Mouse (Mus musculus) fat pad, adult 2 months (tissue): ENCODE data around the gene Cactin.

Experiments
- DNase-seq: peaks from one replicate; pipeline ENCODE4 v3.0.0-alpha.2; 2011; ENCODE audit warnings: low read depth, low spot score; ENCODE audit errors: extremely low read depth

Gene Cactin

DNA sequence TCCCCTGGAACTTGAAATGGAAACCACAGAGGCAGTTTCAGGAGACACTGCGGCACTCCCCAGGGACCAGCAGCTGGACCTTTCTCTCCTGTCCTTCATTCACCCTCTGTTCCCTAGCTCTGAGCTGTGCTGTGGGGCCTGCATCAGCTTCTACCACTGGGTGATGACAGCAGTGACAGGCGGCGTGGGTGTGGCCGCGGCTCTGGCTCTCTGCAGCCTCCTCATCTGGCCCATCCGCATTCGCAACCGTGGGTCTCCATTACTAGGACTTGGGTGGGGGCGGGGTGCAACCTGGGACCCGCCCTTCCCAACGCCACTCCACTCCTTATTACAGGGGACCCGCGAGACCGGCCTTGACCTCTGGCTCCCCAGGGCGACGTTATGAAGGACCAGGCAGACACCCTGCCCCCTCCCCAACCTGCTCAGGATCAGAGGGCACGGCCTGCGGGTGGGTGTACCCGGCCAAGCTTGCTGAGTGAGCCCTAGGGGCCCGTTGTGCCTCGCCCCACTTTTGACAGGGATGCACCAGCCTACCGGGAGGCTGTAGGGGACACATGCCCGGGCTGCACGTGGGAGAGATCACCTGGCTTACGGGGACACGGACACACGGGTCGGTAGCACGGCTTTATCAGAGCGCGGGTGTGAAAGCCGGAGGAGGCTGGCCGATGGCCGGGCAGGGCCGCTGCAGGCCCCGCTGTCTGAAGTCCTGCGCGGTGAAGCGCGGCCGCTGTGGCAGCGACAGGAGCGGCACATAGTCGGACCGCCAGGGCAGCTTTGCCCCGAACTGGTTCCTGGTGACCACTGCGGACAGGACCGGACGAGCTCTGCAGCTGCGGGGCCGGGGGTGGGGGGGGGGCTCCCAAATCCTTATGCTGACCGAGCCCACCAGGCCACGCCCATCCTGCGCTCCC lies 42.8 kb downstream of the Cactin start:
- DNase-seq: no peak

DNA sequence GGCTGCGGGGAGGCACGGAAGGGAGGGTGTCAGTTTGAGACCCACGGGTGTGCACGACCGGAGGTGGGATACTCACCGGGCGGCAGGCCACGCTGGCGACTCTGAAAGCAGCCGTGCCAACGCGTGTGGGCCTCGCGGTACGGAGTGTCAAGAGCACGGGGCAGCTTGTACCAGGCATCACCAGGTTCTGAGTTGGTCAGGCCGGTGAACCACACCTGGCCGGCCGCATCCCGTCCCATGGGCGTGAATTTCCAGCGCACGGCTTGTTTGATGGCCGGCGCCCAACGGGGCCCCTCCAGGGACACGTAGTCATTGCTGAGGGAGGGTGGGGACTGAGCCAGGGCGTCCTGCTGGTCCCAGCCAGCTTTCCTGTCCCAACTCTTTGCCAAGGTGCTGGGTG lies 43.8 kb downstream of the Cactin start:
- DNase-seq: no peak

DNA sequence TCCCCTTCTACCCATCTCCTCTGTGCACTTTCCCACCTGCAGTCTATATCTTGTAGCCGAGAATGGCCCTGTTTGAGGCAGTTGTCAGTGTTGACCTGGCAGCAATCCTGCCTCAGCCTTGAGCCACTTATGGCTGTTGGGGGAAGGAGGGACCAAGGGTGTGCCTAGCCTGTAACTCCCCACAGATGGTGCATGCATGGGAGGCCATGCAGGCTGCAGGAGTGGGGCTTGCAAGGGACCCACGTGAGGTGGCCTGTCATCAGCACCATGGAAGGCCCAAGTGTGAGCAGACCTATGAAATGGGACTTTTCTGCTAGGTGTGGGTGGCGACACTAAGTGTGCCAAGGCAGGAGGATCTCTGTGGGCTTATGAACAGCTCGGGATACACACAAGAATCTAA lies 44.2 kb downstream of the Cactin start:
- no peak for DNase-seq

DNA sequence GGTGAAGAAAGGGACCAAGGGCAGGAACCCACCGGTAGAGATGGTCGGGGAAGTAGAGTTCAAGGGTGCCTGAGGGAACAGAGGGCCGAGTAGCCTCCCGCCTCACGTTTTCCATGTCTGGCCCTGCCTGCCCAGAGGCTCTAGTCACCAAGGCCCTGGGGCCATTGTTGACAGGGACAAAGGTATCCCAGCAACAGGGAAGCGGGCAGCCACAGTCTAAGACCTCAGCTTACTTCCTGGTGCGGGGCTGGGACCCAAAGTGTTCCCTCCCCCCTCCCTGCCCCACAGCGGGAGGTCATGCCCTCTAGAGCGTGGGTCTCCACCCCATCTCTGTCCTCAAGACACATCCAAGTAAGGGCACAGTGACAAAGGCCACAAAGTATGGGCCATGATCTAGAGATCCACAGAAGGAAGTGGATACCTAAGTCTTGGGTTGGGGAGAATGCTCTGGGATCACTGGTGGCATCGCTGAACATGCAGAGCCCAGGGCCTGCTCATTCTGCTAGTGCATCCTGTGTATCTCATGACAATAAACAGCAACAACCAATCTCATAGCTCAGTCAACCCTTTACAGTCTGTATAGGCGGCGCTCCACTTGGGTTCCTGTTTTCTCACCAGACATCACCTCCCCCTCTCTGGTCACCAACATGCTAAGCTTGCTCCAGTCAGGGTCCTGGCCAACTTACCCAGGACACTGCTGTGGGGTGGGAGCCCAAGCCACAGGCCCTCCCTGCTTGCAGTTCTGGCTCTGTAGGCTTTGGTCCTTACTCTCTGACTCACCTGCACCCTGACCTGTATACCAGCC lies 45.0 kb downstream of the Cactin start, which contains the start of gene 4930404N11Rik:
TSS of gene 4930404N11Rik (minus strand) at position 145 of the 805 bp plus-strand sequence.
- no peak for DNase-seq

DNA sequence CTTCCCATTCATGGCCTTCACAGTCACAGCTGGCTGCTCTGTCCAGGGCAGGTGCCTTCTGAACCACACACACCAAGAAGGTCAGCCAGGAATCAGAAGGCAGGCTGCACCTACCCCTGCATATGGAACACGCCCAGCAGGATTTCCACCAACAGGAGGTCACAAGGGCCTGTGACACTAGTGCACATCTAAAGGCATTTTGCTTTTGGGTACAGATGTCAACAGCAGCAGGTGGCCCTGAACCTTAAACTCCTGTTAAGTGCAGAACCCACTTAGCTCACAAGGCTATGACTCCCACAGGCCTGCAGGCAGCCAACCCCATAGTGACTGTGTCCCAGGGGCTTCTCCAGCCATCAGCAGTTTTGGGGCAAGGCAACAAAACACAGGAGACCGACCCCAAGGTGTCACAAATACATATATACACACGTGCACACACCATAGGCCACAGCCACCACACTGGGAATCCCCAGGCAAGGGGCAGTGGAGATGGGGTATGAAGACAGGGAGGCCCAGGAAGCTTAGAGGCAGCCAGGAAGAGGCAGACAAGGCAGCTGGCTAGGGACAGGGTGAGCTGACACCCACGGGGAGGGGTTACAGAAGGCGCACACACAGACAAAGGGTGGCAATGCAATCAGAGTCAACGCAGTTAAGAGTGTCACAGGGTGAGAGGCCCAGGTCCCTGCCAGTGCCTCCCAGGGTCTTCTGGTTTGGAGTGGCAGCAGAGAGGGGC lies 45.7 kb downstream of the Cactin start:
- DNase-seq: no peak

DNA sequence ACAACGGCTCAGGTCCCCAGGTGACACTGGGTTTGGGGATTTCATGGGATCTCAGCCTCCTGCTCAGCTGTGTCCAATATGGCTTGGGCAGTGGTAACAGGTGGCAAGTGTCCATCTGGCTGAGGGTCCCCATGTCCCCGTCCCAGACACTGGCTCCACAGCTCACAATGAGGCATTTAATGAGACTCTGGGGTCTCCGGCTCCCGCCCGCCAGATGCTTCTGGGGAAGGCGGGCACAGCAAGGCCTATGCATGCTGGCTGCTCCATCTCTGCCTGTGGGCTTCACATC lies 46.2 kb downstream of the Cactin start:
- DNase-seq: no peak

DNA sequence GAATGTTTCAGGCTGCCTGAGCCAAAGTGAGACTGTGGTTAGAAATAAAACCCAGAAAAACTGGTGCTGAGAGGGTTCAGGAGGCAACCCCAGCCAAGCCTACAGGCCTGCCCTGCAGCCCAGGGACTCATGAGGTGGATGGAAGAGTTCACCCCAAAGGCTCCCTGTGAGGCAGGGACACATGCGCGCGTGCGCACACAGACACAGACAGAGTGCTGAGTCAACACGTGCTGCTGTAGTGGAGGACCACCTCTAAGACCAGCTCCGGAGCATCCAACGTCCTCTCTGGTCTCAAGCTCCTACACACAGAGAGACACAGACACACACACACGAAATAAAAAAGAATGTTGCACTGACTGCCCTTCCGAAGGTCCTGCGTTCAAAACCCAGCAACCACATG lies 54.4 kb downstream of the Cactin start:
- no peak for DNase-seq
